Mouse (Mus musculus) liver, postnatal 0 days (tissue): ENCODE measurements around the gene Ces1b. TPM values are rescaled to one million over a fixed set of nuclear protein-coding genes. Genes with fewer than 3 reads are reported as not detected.

Source experiments
- ATAC-seq: fragments of 200-750 bp; cut with Nextera tagmentation; 2 replicates; pipeline ENCODE4 v1.8.0; 2017; ENCODE audit warnings: mild to moderate bottlenecking, moderate library complexity
- DNase-seq: peaks from one replicate; pipeline ENCODE4 v3.0.0-alpha.2; 2016
- H3K27ac ChIP-seq: fragments of 300-500 bp; sonication (generic); 2 replicates; pipeline ENCODE4 v1.5.1; 2014; ENCODE audit warnings: antibody characterized with exemption, moderate library complexity, mild to moderate bottlenecking, low read depth
- H3K27me3 ChIP-seq: fragments of 300-500 bp; sonication (generic); 2 replicates; pipeline ENCODE4 v1.6.1; 2014; ENCODE audit warnings: low read length, control low read depth, mixed read lengths; ENCODE audit not compliant: insufficient read depth
- H3K36me3 ChIP-seq: fragments of 300-500 bp; sonication (generic); replicated peaks from 2 replicates; pipeline ENCODE4 v1.6.1; 2014; ENCODE audit warnings: mild to moderate bottlenecking, control low read depth, low read length, moderate library complexity, mixed read lengths; ENCODE audit not compliant: insufficient read depth
- H3K4me1 ChIP-seq: fragments of 300-500 bp; sonication (generic); 2 replicates; pipeline ENCODE4 v1.6.1; 2014; ENCODE audit warnings: antibody characterized with exemption, mild to moderate bottlenecking, control low read depth; ENCODE audit not compliant: insufficient read depth
- H3K4me2 ChIP-seq: fragments of 300-500 bp; sonication (generic); 2 replicates; pipeline ENCODE4 v1.6.1; 2014; ENCODE audit warnings: low read depth, mild to moderate bottlenecking, low read length, moderate library complexity, mixed read lengths
- H3K4me3 ChIP-seq: fragments of 300-500 bp; sonication (generic); 2 replicates; pipeline ENCODE4 v1.5.1; 2014; ENCODE audit warnings: low read depth, low read length
- H3K9ac ChIP-seq: fragments of 300-500 bp; sonication (generic); replicated peaks from 2 replicates; pipeline ENCODE4 v1.6.1; 2014; ENCODE audit warnings: mild to moderate bottlenecking, moderate library complexity
- H3K9me3 ChIP-seq: fragments of 300-500 bp; sonication (generic); 2 replicates; pipeline ENCODE4 v1.6.1; 2016; ENCODE audit warnings: mild to moderate bottlenecking, control low read depth, low read length, mixed read lengths
- CTCF ChIP-seq: sonication (generic); IDR thresholded peaks from 2 replicates; pipeline ENCODE4 v1.5.1; 2016; ENCODE audit warnings: antibody characterized with exemption, low read depth
- EP300 ChIP-seq: IDR thresholded peaks from 2 replicates; pipeline ENCODE4 v1.6.1; 2016; ENCODE audit warnings: antibody characterized with exemption, low read depth, mild to moderate bottlenecking
- WGBS: fragments of 180-500 bp; shearing (Covaris S2); extraction: QIAGEN DNeasy Blood & Tissue Kit; methylation state at CpG from one replicate; pipeline ENCODE4 v1.1.7; 2014; ENCODE audit not compliant: insufficient replicate concordance; 5-methylcytosine and 5-hydroxymethylcytosine counted together
- polyA plus RNA-seq: library from polyadenylated mRNA; unstranded; fragments of >200 nt; fragmentation: Nextera tagmentation; extraction: Ambion mirVana; gene quantifications from 2 replicates; pipeline ENCODE4 v1.2.1, GENCODE M21; 2015

The Ces1b gene
- polyA plus RNA-seq, 1 experiment from 2014 or later, result 1.2 TPM

- no peak for DNase-seq
- H3K9me3 ChIP-seq, result no peaks in the 10 kb centered on the region
- no peaks in the 10 kb centered on the region for H3K27me3 ChIP-seq
- TF ChIP-seq EP300, result no peak
- no peak for TF ChIP-seq CTCF
- no peak overlapping the region for H3K4me2 ChIP-seq
- H3K4me3 ChIP-seq, result no peak overlapping the region
- no peak overlapping the region for H3K27ac ChIP-seq
- H3K4me1 ChIP-seq, result no peaks in the 10 kb centered on the region
- no peak overlapping the region for H3K9ac ChIP-seq
- H3K36me3 ChIP-seq, result no peaks in the 10 kb centered on the region
- ATAC-seq, result no peak
- WGBS, result 63% methylated on average over 1 of the region's 1 CpGs
Observed at GRCm38 (mm10) chr8:93043083-93043482, 36.7 kb downstream of the Ces1b start.

- Histone ChIP-seq H3K4me2 (no peak overlapping the region), H3K27ac (no peak overlapping the region), H3K9me3 (no peaks in the 10 kb centered on the region), H3K9ac (no peak overlapping the region), H3K27me3 (no peaks in the 10 kb centered on the region), H3K4me1 (no peaks in the 10 kb centered on the region), H3K4me3 (no peak overlapping the region), H3K36me3 (no peaks in the 10 kb centered on the region)
- ATAC-seq (no peak), DNase-seq (no peak)
- WGBS, result 72% methylated on average over 4 of the region's 4 CpGs
- no peak for TF ChIP-seq CTCF
- no peak for TF ChIP-seq EP300
Observed at GRCm38 (mm10) chr8:93040776-93041567, 38.8 kb downstream of the Ces1b start.

DNA sequence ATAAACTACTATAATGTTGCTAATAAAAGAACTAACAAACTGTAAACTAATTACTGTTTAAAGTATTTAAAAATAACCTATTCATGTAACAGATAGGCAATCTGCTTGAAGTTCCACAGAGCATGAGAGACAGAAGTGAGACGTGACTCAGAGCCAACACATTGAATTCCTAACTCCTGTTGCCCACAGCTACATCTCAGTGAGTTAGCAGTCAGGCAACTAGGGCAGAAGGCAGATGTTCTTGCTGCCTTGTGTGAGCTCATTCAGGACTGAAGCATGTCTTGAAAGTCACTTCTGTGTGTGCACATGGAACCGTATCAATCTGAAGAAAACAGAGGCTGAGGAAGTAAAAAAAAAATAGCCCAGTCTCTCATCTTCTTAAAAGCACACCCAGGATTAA is 39.6 kb downstream of the Ces1b start:
- no peak overlapping the region for H3K4me3 ChIP-seq
- no peaks in the 10 kb centered on the region for H3K9me3 ChIP-seq
- H3K36me3 ChIP-seq, result no peaks in the 10 kb centered on the region
- DNase-seq (no peak), ATAC-seq (no peak)
- H3K4me1 ChIP-seq, result no peaks in the 10 kb centered on the region
- no peak overlapping the region for H3K9ac ChIP-seq
- no peaks in the 10 kb centered on the region for H3K27me3 ChIP-seq
- no peak overlapping the region for H3K4me2 ChIP-seq
- no peak overlapping the region for H3K27ac ChIP-seq
- WGBS, result 75% methylated on average over 2 of the region's 2 CpGs
- TF ChIP-seq CTCF (no peak), EP300 (no peak)

DNA sequence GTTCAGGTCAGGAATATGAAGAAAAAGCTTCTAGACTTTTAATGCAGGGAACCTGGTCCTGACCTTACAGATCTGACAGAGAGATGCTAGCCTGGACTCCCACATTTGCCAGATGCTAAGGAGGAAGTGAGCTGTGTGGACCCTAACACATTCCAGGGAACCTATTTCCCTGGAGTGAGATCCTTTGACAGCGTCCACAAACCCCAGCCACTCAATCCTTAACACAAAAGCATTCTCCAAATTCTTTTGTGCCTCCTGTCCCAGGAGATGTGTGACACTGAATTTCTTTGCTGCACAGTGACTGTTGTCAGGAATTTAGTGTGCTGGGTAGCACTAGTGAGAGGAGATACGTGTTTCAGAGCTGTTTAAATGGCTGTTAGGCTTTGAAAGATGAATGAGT is 41.0 kb downstream of the Ces1b start:
- no peak overlapping the region for H3K9ac ChIP-seq
- DNase-seq, result no peak
- H3K36me3 ChIP-seq, result no peaks in the 10 kb centered on the region
- no peak overlapping the region for H3K4me2 ChIP-seq
- H3K4me3 ChIP-seq, result no peak overlapping the region
- ATAC-seq, result no peak
- no peak overlapping the region for H3K27ac ChIP-seq
- no peaks in the 10 kb centered on the region for H3K4me1 ChIP-seq
- 14% methylated on average over 2 of the region's 2 CpGs for WGBS
- H3K27me3 ChIP-seq, result no peaks in the 10 kb centered on the region
- TF ChIP-seq EP300 (no peak), CTCF (no peak)
- H3K9me3 ChIP-seq, result no peaks in the 10 kb centered on the region

DNA sequence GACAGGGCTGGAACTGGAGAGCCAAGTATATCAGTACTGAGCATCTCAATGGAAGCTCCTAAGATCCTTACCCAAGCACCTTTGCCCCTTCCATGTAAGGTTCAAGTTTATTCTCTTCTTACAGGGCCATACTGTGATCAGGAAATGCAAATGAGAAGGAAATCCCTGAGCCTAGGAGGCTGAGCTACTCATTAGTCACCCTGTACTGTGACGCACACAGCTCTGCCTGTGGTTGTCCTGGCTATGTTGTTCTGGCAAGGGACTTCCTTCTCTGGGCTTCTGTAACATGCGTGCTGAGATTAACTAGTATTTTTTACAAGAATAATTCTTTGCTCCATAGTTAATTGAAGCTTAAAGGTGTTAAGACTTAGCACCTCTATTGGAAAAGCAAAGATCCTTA is 49.2 kb downstream of the Ces1b start:
- Histone ChIP-seq H3K36me3 (no peaks in the 10 kb centered on the region), H3K27me3 (no peaks in the 10 kb centered on the region), H3K9ac (no peak overlapping the region), H3K27ac (no peak overlapping the region), H3K4me3 (no peak overlapping the region), H3K4me2 (no peak overlapping the region), H3K9me3 (no peaks in the 10 kb centered on the region), H3K4me1 (no peaks in the 10 kb centered on the region)
- no peak for ATAC-seq
- TF ChIP-seq CTCF (no peak), EP300 (no peak)
- WGBS, result 31% methylated on average over 2 of the region's 2 CpGs
- no peak for DNase-seq

DNA sequence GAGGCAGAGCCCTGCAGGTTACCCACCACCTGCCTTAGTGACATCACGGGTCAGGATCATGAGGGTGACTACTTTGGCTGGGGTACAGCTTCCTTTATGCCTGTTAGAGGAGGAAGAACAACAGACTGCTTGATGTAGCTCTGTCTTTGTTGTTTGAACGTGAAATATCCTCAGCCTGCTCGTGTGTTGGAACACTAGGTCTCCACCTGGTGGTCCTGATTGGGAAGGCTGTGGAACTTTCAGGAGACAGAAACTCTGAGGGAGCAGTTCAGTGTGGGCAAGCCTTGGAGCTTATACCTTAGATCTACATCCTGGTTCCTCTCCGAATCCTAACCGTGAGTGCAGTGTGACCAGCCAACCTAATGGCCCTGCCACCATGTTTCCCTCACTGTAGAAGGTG is 58.1 kb downstream of the Ces1b start:
- Histone ChIP-seq H3K9ac (no peak overlapping the region), H3K36me3 (no peaks in the 10 kb centered on the region), H3K27ac (no peak overlapping the region), H3K4me2 (no peak overlapping the region), H3K4me3 (no peak overlapping the region), H3K27me3 (no peaks in the 10 kb centered on the region), H3K9me3 (no peaks in the 10 kb centered on the region), H3K4me1 (no peaks in the 10 kb centered on the region)
- WGBS, result 57% methylated on average over 5 of the region's 5 CpGs
- no peak for DNase-seq
- ATAC-seq, result no peak
- TF ChIP-seq CTCF, result no peak
- TF ChIP-seq EP300, result no peak

DNA sequence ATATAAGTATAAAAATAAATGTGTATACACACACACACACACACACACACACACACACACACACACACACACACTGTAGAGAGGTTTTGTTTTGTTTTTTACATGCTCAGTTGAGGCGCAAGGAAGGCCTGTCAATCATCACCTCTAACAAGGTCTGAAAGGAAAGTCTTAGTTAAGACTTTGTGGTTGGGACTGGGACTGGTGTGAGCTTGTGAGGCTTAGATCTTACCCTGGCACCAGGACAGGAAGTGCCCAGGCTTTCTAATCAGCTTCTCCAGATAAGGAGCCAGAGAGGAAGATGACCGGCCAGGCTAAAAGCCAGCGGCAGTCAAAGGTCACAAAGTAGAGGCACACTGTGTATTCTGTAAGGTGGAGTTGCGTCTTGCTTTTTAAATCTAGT is 65.5 kb downstream of the Ces1b start:
- Histone ChIP-seq H3K27me3 (no peaks in the 10 kb centered on the region), H3K9me3 (no peaks in the 10 kb centered on the region), H3K9ac (no peak overlapping the region), H3K4me3 (no peak overlapping the region), H3K4me1 (no peaks in the 10 kb centered on the region), H3K4me2 (no peak overlapping the region), H3K36me3 (no peaks in the 10 kb centered on the region), H3K27ac (no peak overlapping the region)
- TF ChIP-seq CTCF (no peak), EP300 (no peak)
- 24% methylated on average over 4 of the region's 4 CpGs for WGBS
- DNase-seq (no peak), ATAC-seq (no peak)
